Mouse (Mus musculus): ENCODE measurements around the gene Mtrf1l.

Mtrf1l gene

GRCm38 (mm10) chr10:5804691-5805156 lies 19.0 kb downstream of the Mtrf1l start:
- in situ Hi-C loops (cut with MseI, MboI), result no loop called here

DNA sequence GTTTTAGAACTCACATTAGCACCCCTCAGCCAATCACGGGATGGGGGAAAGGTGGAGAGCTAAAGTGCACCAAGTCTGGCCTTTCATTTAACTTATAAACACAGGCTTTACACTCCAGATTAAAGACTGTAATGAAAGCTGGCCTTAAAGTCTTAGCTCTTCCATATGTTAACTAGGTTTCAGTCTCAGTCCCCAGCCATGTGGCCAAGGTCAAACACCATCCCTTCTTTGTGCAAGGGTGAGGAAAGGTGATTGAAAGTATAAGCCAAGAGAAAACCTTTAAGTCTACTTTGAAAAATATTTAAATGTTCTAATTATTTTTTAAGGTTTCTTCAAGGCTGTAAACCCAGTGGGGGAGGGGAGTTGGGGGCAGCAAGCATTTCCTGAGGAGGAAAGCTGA lies 20.0 kb downstream of the Mtrf1l start:
- in situ Hi-C loops (cut with MseI, MboI), result no loop called here

DNA sequence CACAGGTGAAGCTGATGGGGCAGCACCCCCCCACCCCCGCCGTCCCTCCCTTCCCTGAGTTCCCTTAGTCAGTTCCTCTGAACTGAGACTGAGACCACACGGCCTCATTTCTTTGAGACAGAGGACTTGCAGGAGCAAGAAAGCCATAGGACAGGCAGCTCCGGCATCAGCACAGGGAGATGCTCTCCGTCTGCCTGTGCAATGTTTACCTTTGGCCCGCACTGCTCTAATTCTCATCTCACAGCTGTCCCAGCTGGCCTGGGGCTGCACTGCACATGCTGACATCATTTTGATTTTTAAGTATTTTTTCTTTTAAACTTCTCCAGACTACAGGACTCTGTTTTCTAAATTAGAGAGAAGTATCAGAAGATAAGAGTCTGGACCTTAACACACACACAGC lies 20.8 kb downstream of the Mtrf1l start:
- in situ Hi-C loops (cut with MseI, MboI), result no loop called here

DNA sequence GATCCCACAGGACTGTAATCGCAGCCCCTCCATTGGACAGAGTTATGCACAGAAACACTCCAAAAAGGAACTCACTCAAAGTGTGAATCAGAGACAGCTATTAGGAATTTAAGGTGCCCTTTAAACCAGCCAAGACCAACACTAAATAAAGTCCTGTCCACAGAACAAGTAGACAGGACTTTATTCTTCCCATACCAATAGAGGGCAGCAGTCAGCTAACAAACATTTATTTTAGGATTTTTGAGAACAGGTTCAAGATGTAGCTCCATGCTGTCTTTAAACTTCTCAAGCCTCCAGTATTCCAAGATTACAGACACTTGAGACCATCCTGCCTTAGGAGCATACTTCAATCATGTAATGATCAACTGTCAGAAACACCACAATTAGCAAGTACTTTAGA lies 23.2 kb downstream of the Mtrf1l start:
- in situ Hi-C loops (cut with MseI, MboI), result no loop called here

GRCm38 (mm10) chr10:5798069-5798468 lies 25.6 kb downstream of the Mtrf1l start:
- in situ Hi-C loops (cut with MseI, MboI), result no loop called here

GRCm38 (mm10) chr10:5790657-5791056 lies 33.1 kb downstream of the Mtrf1l start:
- in situ Hi-C loops (cut with MseI, MboI), result no loop called here

GRCm38 (mm10) chr10:5786923-5787322 lies 36.8 kb downstream of the Mtrf1l start:
- in situ Hi-C loops (cut with MseI, MboI), result loop anchor here (5.0 to 10.0 kb wide), 5 partner anchors 150 to 292 kb away; partner anchors contain the start of gene Vip (in 2 of the 2)
